Mouse (Mus musculus) 3134 (cell line): ENCODE measurements around the gene Pcca.

ENCODE experiments used
- DNase-seq: peaks from one replicate; pipeline ENCODE4 v3.0.0-alpha.2; 2011; ENCODE audit warnings: low spot score; ENCODE audit not compliant: insufficient read length; ENCODE audit errors: extremely low read depth

Pcca gene

GRCm38 (mm10) chr14:122637798-122638555 is 103.9 kb downstream of the Pcca start:
- DNase-seq: no peak

GRCm38 (mm10) chr14:122639168-122639720 is 105.1 kb downstream of the Pcca start:
- DNase-seq: no peak

- no peak for DNase-seq
Measured at GRCm38 (mm10) chr14:122642432-122642831, 108.3 kb downstream of the Pcca start.

GRCm38 (mm10) chr14:122648214-122648613 is 114.1 kb downstream of the Pcca start:
- DNase-seq: no peak

GRCm38 (mm10) chr14:122649336-122649950 is 115.3 kb downstream of the Pcca start:
- DNase-seq: no peak

- DNase-seq: no peak
Measured at GRCm38 (mm10) chr14:122651681-122652080, 117.6 kb downstream of the Pcca start.

GRCm38 (mm10) chr14:122675661-122676060 is 141.5 kb downstream of the Pcca start:
- DNase-seq: no peak

GRCm38 (mm10) chr14:122683645-122684044 is 149.5 kb downstream of the Pcca start:
- DNase-seq: no peak

GRCm38 (mm10) chr14:122684250-122684649 is 150.1 kb downstream of the Pcca start:
- DNase-seq: no peak

GRCm38 (mm10) chr14:122684811-122685210 is 150.7 kb downstream of the Pcca start:
- no peak for DNase-seq

GRCm38 (mm10) chr14:122687398-122687797 is 153.3 kb downstream of the Pcca start:
- no peak for DNase-seq

- DNase-seq: no peak
Measured at GRCm38 (mm10) chr14:122688378-122688777, 154.3 kb downstream of the Pcca start.

GRCm38 (mm10) chr14:122689136-122689815 is 155.2 kb downstream of the Pcca start:
- no peak for DNase-seq

- no peak for DNase-seq
Measured at GRCm38 (mm10) chr14:122691555-122691954, 157.4 kb downstream of the Pcca start.

GRCm38 (mm10) chr14:122700333-122700732 is 166.2 kb downstream of the Pcca start:
- DNase-seq: no peak

GRCm38 (mm10) chr14:122713793-122714192 is 179.7 kb downstream of the Pcca start:
- no peak for DNase-seq

- DNase-seq: peak; percentile 20
Measured at GRCm38 (mm10) chr14:122714911-122715310, 180.8 kb downstream of the Pcca start.

- no peak for DNase-seq
Measured at GRCm38 (mm10) chr14:122716057-122716456, 181.9 kb downstream of the Pcca start.

- DNase-seq: no peak
Measured at GRCm38 (mm10) chr14:122719496-122720080, 185.5 kb downstream of the Pcca start.

GRCm38 (mm10) chr14:122720989-122721388 is 186.9 kb downstream of the Pcca start:
- DNase-seq: no peak

GRCm38 (mm10) chr14:122721750-122722149 is 187.6 kb downstream of the Pcca start:
- no peak for DNase-seq
